Mouse (Mus musculus) erythroid progenitor cell, adult 5-6 weeks (primary cell): Measurements from ENCODE around the gene Zbtb4. TPM values are rescaled to one million over a fixed set of nuclear protein-coding genes. Genes with fewer than 3 reads are reported as not detected.

Experiments used
- ATAC-seq: replicated peaks from 2 replicates; pipeline ENCODE4 v1.8.0; 2016; ENCODE audit warnings: moderate number of reproducible peaks, mild to moderate bottlenecking, moderate TSS enrichment, inconsistent platforms; ENCODE audit not compliant: poor library complexity, low FRiP score, severe bottlenecking
- total RNA-seq, 2 experiments: library from RNA; stranded (forward) in 1 of 2; stranded (reverse) in 1 of 2; fragments of 150-400 nt in 1 of 2; fragments of 186-747, 209-891 nt in 1 of 2; gene quantifications; 2 replicates each; pipeline versions ENCODE4 v1.2.3 to v1.2.4; 2015 to 2017; ENCODE audit warnings: low replicate concordance in 2 of 2

The Zbtb4 gene
- total RNA-seq, 2 experiments from 2014 or later = 3.0 to 3.8 TPM

- no peak for ATAC-seq
These were observed 30.3 kb downstream of the Zbtb4 start for GRCm38 (mm10) chr11:69795983-69796435.

- no peak for ATAC-seq
These were observed 32.2 kb downstream of the Zbtb4 start for GRCm38 (mm10) chr11:69797924-69798323.

- ATAC-seq = no peak
These were observed 33.9 kb downstream of the Zbtb4 start for GRCm38 (mm10) chr11:69799394-69800137.

GRCm38 (mm10) chr11:69800138-69800391 lies 34.4 kb downstream of the Zbtb4 start:
- no peak for ATAC-seq

- no peak for ATAC-seq
These were observed 34.9 kb downstream of the Zbtb4 start for GRCm38 (mm10) chr11:69800392-69801197.

GRCm38 (mm10) chr11:69801379-69801977 lies 35.8 kb downstream of the Zbtb4 start, which contains the start of gene Fgf11:
Gene Fgf11, minus strand, starts transcription at chr11:69801857.
- ATAC-seq = no peak

GRCm38 (mm10) chr11:69802648-69803105 lies 37.0 kb downstream of the Zbtb4 start:
- ATAC-seq = no peak

GRCm38 (mm10) chr11:69803328-69803727 lies 37.6 kb downstream of the Zbtb4 start:
- no peak for ATAC-seq

- ATAC-seq = 0 out of 2 replicates have a peak, but pooled peaks have one; percentile 49
These were observed 38.3 kb downstream of the Zbtb4 start for GRCm38 (mm10) chr11:69803786-69804651.

GRCm38 (mm10) chr11:69804652-69804940 lies 38.9 kb downstream of the Zbtb4 start:
- no peak for ATAC-seq

GRCm38 (mm10) chr11:69804972-69805909 lies 39.5 kb downstream of the Zbtb4 start, which contains the start of gene Tmem102:
Gene Tmem102, minus strand, starts transcription at chr11:69805624.
- no peak for ATAC-seq

GRCm38 (mm10) chr11:69806378-69806777 lies 40.7 kb downstream of the Zbtb4 start:
- ATAC-seq = no peak

GRCm38 (mm10) chr11:69807641-69808040 lies 41.9 kb downstream of the Zbtb4 start:
- ATAC-seq = no peak

GRCm38 (mm10) chr11:69810280-69810679 lies 44.6 kb downstream of the Zbtb4 start:
- no peak for ATAC-seq

GRCm38 (mm10) chr11:69815155-69815554 lies 49.4 kb downstream of the Zbtb4 start, which contains the start of gene Gm39566:
Gene Gm39566, minus strand, starts transcription at chr11:69815298.
- no peak for ATAC-seq

- no peak for ATAC-seq
These were observed 50.8 kb downstream of the Zbtb4 start for GRCm38 (mm10) chr11:69816520-69816919.

GRCm38 (mm10) chr11:69818365-69818764 lies 52.7 kb downstream of the Zbtb4 start, which contains the start of gene Spem2:
Gene Spem2, minus strand, starts transcription at chr11:69818465.
- no peak for ATAC-seq

GRCm38 (mm10) chr11:69818871-69819270 lies 53.2 kb downstream of the Zbtb4 start:
- ATAC-seq = no peak

GRCm38 (mm10) chr11:69822080-69822479 lies 56.4 kb downstream of the Zbtb4 start, which contains the start of gene Spem1:
Gene Spem1, minus strand, starts transcription at chr11:69822180.
- ATAC-seq = no peak
